Mouse (Mus musculus) WW6 (cell line): ENCODE results near the gene Cx3cr1.
"Not testable (repeated sequence)": the region's sequence is repeated elsewhere in the genome, so short reads cannot be mapped to it uniquely, and the experiment has no call there.

Experiments used
- DNase-seq: peaks from one replicate; pipeline ENCODE4 v3.0.0-alpha.2; 2013; ENCODE audit warnings: low read depth, low spot score

The Cx3cr1 gene

GRCm38 (mm10) chr9:120069779-120070178, at the start of gene Cx3cr1:
Gene Cx3cr1 (minus strand): TSS chr9:120069879.
- no peak for DNase-seq

- DNase-seq: no peak
Observed at GRCm38 (mm10) chr9:120118212-120118611, 48.5 kb upstream of the Cx3cr1 start.

- no peak for DNase-seq
Observed at GRCm38 (mm10) chr9:120116184-120116624, 46.5 kb upstream of the Cx3cr1 start.

GRCm38 (mm10) chr9:120115580-120115979, 45.9 kb upstream of the Cx3cr1 start:
- DNase-seq: no peak

GRCm38 (mm10) chr9:120114789-120115151, 45.1 kb upstream of the Cx3cr1 start:
- no peak for DNase-seq

GRCm38 (mm10) chr9:120114051-120114788, 44.5 kb upstream of the Cx3cr1 start:
- DNase-seq: no peak

- no peak for DNase-seq
Observed at GRCm38 (mm10) chr9:120113456-120113855, 43.8 kb upstream of the Cx3cr1 start.

GRCm38 (mm10) chr9:120112472-120112871, 42.8 kb upstream of the Cx3cr1 start:
- DNase-seq: no peak

- no peak for DNase-seq
Observed at GRCm38 (mm10) chr9:120111156-120111945, 41.7 kb upstream of the Cx3cr1 start.

GRCm38 (mm10) chr9:120110211-120111018, 40.7 kb upstream of the Cx3cr1 start, which contains the start of gene Slc25a38:
Gene Slc25a38 (plus strand): TSS chr9:120110374.
- peak; percentile 84 for DNase-seq

GRCm38 (mm10) chr9:120108953-120109352, 39.3 kb upstream of the Cx3cr1 start:
- DNase-seq: not testable (repeated sequence)

GRCm38 (mm10) chr9:120101165-120101564, 31.5 kb upstream of the Cx3cr1 start:
- DNase-seq: no peak

GRCm38 (mm10) chr9:120099304-120099703, 29.6 kb upstream of the Cx3cr1 start:
- no peak for DNase-seq

- DNase-seq: peak; percentile 57
Observed at GRCm38 (mm10) chr9:120098682-120099081, 29.0 kb upstream of the Cx3cr1 start.

- DNase-seq: no peak
Observed at GRCm38 (mm10) chr9:120095886-120096285, 26.2 kb upstream of the Cx3cr1 start.

- no peak for DNase-seq
Observed at GRCm38 (mm10) chr9:120093701-120094100, 24.0 kb upstream of the Cx3cr1 start.

GRCm38 (mm10) chr9:120091696-120092238, 22.1 kb upstream of the Cx3cr1 start, which contains the start of gene Ccr8:
Gene Ccr8 (plus strand): TSS chr9:120092114.
- DNase-seq: no peak

- DNase-seq: no peak
Observed at GRCm38 (mm10) chr9:120091086-120091485, 21.4 kb upstream of the Cx3cr1 start.

- DNase-seq: no peak
Observed at GRCm38 (mm10) chr9:120089125-120089524, 19.4 kb upstream of the Cx3cr1 start.

GRCm38 (mm10) chr9:120084406-120084805, 14.7 kb upstream of the Cx3cr1 start:
- no peak for DNase-seq

- no peak for DNase-seq
Observed at GRCm38 (mm10) chr9:120083158-120083894, 13.6 kb upstream of the Cx3cr1 start.
